Mouse (Mus musculus): ENCODE measurements around the gene Rbmxl2. TPM values are rescaled to one million over a fixed set of nuclear protein-coding genes. Genes with fewer than 3 reads are reported as not detected.

The Rbmxl2 gene
- polyA plus RNA-seq, 1 experiment from 2014 or later, result not detected

DNA sequence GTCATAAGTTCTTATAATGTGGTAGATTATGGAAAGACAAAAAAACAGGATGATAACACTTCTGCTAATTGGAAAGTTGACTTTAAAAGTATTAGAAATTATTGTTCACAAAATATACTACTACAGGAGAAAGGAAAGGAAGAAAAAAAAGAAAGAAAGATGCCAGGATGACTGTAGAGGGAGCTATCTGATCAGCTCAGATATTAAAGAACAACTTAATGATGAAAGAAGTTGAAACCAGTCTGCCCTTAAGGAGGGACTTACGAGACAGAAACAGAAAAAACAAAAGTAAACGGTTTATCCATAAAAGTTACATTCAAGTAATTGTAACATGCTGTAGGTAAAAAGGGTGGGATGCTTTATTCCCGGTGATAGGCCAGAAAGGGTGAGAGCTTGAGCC lies 28.3 kb downstream of the Rbmxl2 start:
- no peak overlapping the region for H3K4me2 ChIP-seq (ENCODE audit: low read depth, low read length)
- H3K9ac ChIP-seq (ENCODE audit: low read depth, low read length), result no peak overlapping the region
- no peaks in the 10 kb centered on the region for H3K4me1 ChIP-seq (ENCODE audit: control insufficient read depth, insufficient read depth, low read length)
- no peaks in the 10 kb centered on the region for H3K27me3 ChIP-seq (replicated peaks; ENCODE audit: control insufficient read depth, insufficient read depth, low read length)
- H3K4me3 ChIP-seq (ENCODE audit: low read length), result no peak overlapping the region
- no peaks in the 10 kb centered on the region for H3K36me3 ChIP-seq (ENCODE audit: control insufficient read depth, insufficient read depth, low read length)
- no peak for ATAC-seq
- WGBS, result 67% methylated on average over 3 of the region's 3 CpGs
- no peak overlapping the region for H3K27ac ChIP-seq (ENCODE audit: low read length)
- H3K9me3 ChIP-seq (ENCODE audit: control insufficient read depth, low read length), result no peaks in the 10 kb centered on the region

DNA sequence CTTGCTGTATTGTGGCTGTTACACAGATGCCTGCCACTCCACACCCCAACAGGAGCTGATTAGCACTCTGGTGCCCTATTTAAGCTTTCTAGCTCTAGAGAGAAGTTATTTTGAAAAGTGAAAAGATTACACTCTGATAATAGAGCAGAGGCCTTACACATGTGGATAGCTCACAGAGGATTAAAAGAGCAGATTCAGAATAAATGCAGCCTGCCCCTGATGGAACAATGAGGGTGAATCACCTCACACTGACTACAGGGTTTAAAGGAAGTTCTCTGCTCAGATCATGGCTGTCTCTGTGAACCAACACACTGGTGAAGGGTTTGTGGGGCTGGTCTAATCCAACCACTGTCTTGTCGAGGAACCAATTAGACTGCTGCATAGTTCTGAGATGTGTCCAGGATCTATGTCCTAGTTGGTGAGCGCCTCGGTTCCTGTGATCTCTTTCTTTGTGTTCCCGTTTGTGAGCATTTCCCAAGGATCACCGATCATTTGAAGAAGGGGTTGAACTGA lies 32.2 kb downstream of the Rbmxl2 start:
- H3K4me2 ChIP-seq (ENCODE audit: low read depth, low read length), result no peak overlapping the region
- WGBS, result 87% methylated on average over 5 of the region's 5 CpGs
- no peaks in the 10 kb centered on the region for H3K27me3 ChIP-seq (replicated peaks; ENCODE audit: control insufficient read depth, insufficient read depth, low read length)
- H3K36me3 ChIP-seq (ENCODE audit: control insufficient read depth, insufficient read depth, low read length), result no peaks in the 10 kb centered on the region
- H3K9ac ChIP-seq (ENCODE audit: low read depth, low read length), result no peak overlapping the region
- H3K9me3 ChIP-seq (ENCODE audit: control insufficient read depth, low read length), result no peaks in the 10 kb centered on the region
- no peak overlapping the region for H3K4me3 ChIP-seq (ENCODE audit: low read length)
- no peak overlapping the region for H3K27ac ChIP-seq (ENCODE audit: low read length)
- no peak for ATAC-seq
- H3K4me1 ChIP-seq (ENCODE audit: control insufficient read depth, insufficient read depth, low read length), result no peaks in the 10 kb centered on the region

DNA sequence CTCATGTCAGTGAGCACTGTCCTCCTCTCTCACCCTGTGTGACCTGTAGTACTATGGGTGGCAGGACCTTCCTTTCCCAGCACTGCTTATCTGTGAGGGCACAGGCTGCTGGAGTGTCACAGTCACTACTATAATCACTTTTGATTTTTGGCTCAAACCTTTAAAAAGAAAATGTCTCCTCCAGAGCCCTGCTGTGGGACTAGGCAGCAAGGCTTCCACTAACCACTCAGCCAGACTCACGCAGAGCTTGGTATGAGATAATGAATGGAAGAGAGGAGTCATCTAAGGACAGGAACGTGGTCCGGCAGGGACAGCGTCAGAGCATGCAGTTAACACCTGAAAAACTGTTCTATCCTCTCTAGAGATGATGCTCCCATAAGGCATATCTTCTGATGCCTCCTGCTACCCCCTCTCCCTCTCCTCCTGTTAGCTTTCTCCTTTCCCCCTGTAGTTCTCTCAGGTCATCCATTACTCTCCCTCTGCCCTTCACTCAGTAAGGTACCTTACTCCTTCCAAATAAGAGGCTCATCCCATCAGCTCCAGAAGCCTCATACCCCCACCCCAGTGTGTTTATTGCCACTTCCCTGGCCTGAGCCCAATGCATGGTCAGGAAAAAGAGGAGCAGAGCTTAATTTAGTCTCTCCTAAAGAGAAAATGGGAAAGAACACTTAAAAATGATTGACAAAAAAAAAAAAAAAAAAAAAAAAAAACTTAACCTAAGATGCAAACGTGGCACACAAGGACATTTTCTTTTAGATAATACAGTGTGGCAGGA lies 41.2 kb downstream of the Rbmxl2 start:
- H3K9ac ChIP-seq (ENCODE audit: low read depth, low read length), result no peak overlapping the region
- H3K27me3 ChIP-seq (replicated peaks; ENCODE audit: control insufficient read depth, insufficient read depth, low read length), result no peaks in the 10 kb centered on the region
- no peaks in the 10 kb centered on the region for H3K9me3 ChIP-seq (ENCODE audit: control insufficient read depth, low read length)
- no peaks in the 10 kb centered on the region for H3K4me1 ChIP-seq (ENCODE audit: control insufficient read depth, insufficient read depth, low read length)
- ATAC-seq, result no peak
- H3K4me2 ChIP-seq (ENCODE audit: low read depth, low read length), result no peak overlapping the region
- no peak overlapping the region for H3K27ac ChIP-seq (ENCODE audit: low read length)
- no peaks in the 10 kb centered on the region for H3K36me3 ChIP-seq (ENCODE audit: control insufficient read depth, insufficient read depth, low read length)
- 78% methylated on average over 5 of the region's 5 CpGs for WGBS
- no peak overlapping the region for H3K4me3 ChIP-seq (ENCODE audit: low read length)

DNA sequence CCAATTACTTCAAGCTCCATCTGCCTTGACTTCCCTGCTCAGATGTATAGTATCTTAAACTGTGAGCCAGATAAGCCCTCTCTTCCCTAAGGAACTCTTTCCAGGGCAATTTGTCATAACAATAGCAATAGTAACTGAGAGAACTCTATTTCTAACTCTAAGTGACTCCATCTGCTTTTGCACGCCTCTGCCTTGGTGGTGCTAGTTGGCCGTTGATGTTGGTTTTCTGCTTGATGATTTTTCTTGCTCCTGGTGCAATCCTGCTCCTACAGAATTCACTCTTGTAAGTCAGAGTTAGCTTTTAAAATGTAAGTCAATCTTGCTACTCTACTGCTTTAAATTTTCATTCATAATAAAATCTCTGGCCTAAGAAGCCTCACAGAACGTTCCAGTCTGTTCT lies 44.1 kb downstream of the Rbmxl2 start:
- 84% methylated on average over 3 of the region's 3 CpGs for WGBS
- no peak for ATAC-seq
- no peak overlapping the region for H3K4me3 ChIP-seq (ENCODE audit: low read length)

DNA sequence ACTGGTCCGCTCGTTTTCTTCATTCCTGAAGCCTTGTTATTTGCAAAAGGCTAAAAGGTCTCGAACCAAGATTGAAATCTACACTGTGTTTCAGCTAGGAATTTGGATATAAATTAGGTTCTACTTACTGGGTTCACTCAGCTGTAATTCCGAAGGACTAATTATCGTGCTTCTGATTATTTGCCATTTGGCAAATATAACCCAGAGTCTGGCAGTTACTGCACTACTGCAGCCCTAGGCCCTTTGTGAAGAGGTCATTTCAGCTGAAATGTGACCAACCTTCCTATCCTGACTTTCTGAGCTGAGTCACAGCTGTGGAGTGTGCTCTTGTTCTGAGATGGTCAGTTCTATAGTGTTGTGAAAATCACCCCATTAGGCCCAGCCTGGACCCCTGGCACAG lies 50.7 kb downstream of the Rbmxl2 start:
- H3K27me3 ChIP-seq (replicated peaks; ENCODE audit: control insufficient read depth, insufficient read depth, low read length), result no peaks in the 10 kb centered on the region
- H3K4me3 ChIP-seq (ENCODE audit: low read length), result no peak overlapping the region
- H3K9me3 ChIP-seq (ENCODE audit: control insufficient read depth, low read length), result no peaks in the 10 kb centered on the region
- H3K9ac ChIP-seq (ENCODE audit: low read depth, low read length), result no peak overlapping the region
- no peaks in the 10 kb centered on the region for H3K36me3 ChIP-seq (ENCODE audit: control insufficient read depth, insufficient read depth, low read length)
- no peak overlapping the region for H3K4me2 ChIP-seq (ENCODE audit: low read depth, low read length)
- H3K4me1 ChIP-seq (ENCODE audit: control insufficient read depth, insufficient read depth, low read length), result no peaks in the 10 kb centered on the region
- no peak overlapping the region for H3K27ac ChIP-seq (ENCODE audit: low read length)
- no peak for ATAC-seq
- WGBS, result 77% methylated on average over 5 of the region's 5 CpGs

More for the DNA sequence above, 44.1 kb downstream of the Rbmxl2 start:
- no peak overlapping the region for H3K27ac ChIP-seq (ENCODE audit: low read length)
- no peaks in the 10 kb centered on the region for H3K4me1 ChIP-seq (ENCODE audit: control insufficient read depth, insufficient read depth, low read length)
- H3K36me3 ChIP-seq (ENCODE audit: control insufficient read depth, insufficient read depth, low read length), result no peaks in the 10 kb centered on the region
- H3K4me2 ChIP-seq (ENCODE audit: low read depth, low read length), result no peak overlapping the region
- no peaks in the 10 kb centered on the region for H3K27me3 ChIP-seq (replicated peaks; ENCODE audit: control insufficient read depth, insufficient read depth, low read length)
- H3K9me3 ChIP-seq (ENCODE audit: control insufficient read depth, low read length), result no peaks in the 10 kb centered on the region
- H3K9ac ChIP-seq (ENCODE audit: low read depth, low read length), result no peak overlapping the region

Other genes starting within 250 kb of the Rbmxl2 start
- gene Olfr6, start 245.5 kb upstream of the Rbmxl2 start, polyA plus RNA-seq (2015; fragmentation: Nextera tagmentation; extraction: Ambion mirVana), result not detected in 2 replicates
- gene Olfr711, start 234.0 kb upstream of the Rbmxl2 start, polyA plus RNA-seq (2015; fragmentation: Nextera tagmentation; extraction: Ambion mirVana), result not detected in 2 replicates
- gene Olfr2, start 203.4 kb upstream of the Rbmxl2 start, polyA plus RNA-seq (2015; fragmentation: Nextera tagmentation; extraction: Ambion mirVana), result not detected in 2 replicates
- not detected in 2 replicates for gene Olfr713, start 178.3 kb upstream of the Rbmxl2 start, polyA plus RNA-seq (2015; fragmentation: Nextera tagmentation; extraction: Ambion mirVana)
- gene Olfr714, start 138.5 kb upstream of the Rbmxl2 start, polyA plus RNA-seq (2015; fragmentation: Nextera tagmentation; extraction: Ambion mirVana), result not detected in 2 replicates
- gene Olfr17, start 116.2 kb upstream of the Rbmxl2 start, polyA plus RNA-seq (2015; fragmentation: Nextera tagmentation; extraction: Ambion mirVana), result not detected in 2 replicates
- not detected in 2 replicates for gene Olfr715b, start 99.1 kb upstream of the Rbmxl2 start, polyA plus RNA-seq (2015; fragmentation: Nextera tagmentation; extraction: Ambion mirVana)
- not detected in 2 replicates for gene Olfr715, start 78.4 kb upstream of the Rbmxl2 start, polyA plus RNA-seq (2015; fragmentation: Nextera tagmentation; extraction: Ambion mirVana)
- not detected in 2 replicates for gene Olfr716, start 71.1 kb upstream of the Rbmxl2 start, polyA plus RNA-seq (2015; fragmentation: Nextera tagmentation; extraction: Ambion mirVana)
- gene Nlrp14, start 42.5 kb upstream of the Rbmxl2 start, polyA plus RNA-seq (2015; fragmentation: Nextera tagmentation; extraction: Ambion mirVana), result not detected in 2 replicates
- gene Syt9, start 161.3 kb downstream of the Rbmxl2 start, polyA plus RNA-seq (2015; fragmentation: Nextera tagmentation; extraction: Ambion mirVana), result 2.4 and 2.6 TPM in 2 replicates

Data from intestine, embryonic 16.5 days (tissue).